Mouse (Mus musculus): ENCODE measurements at regions not wholly inside any gene's neighbourhood (a gene's known extent, or its start where the extent isn't known, plus 50 kb on each side); places are given as distances from the start of the nearest gene placed in this dataset.

DNA sequence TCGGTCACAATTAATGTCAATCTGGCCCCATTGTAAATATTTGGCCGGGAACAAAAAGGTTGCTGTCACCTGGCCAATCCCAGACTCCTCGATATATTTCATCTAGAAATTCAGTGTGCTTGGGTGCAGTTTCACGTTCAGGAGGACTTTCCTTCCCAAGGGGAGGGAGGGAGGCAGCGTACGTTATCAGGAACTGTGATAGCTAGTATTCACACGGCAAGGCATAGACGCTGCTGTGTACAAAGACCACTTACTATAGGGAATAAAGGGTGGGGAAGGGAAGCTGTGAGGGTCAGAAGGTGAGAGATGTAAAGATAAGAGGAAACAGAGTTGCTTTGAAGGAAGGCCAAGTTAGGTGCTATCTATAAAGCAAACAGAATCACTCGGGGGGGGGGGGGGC, 132.7 kb upstream of the Sox9 start:
- H3K9ac ChIP-seq (ENCODE audit: control insufficient read depth, low read depth, low read length, poor library complexity, severe bottlenecking) = no peak overlapping the region
- no peak for DNase-seq (ENCODE audit: low read depth, low spot score)
- H3K36me3 ChIP-seq (ENCODE audit: control insufficient read depth in 1 of 2, insufficient read depth in 2 of 2, low read length in 2 of 2) = no peaks in the 10 kb centered on the region
- H3K9me3 ChIP-seq (replicated peaks; ENCODE audit: insufficient read depth, low read length) = no peaks in the 10 kb centered on the region; the same call in 1 of the 2 replicates
- H3K27ac ChIP-seq (ENCODE audit: control insufficient read depth, low read depth, low read length) = no peak overlapping the region
- H3K79me2 ChIP-seq (ENCODE audit: control insufficient read depth, insufficient read depth, low read length, poor library complexity) = no peaks in the 10 kb centered on the region
- H3K27me3 ChIP-seq (ENCODE audit: control insufficient read depth in 1 of 2, insufficient read depth in 2 of 2, low read length in 2 of 2) = no peaks in the 10 kb centered on the region
- no peaks in the 10 kb centered on the region for H3K4me1 ChIP-seq (ENCODE audit: control insufficient read depth in 1 of 2, insufficient read depth in 2 of 2, low read length in 2 of 2)
- no peak for TF ChIP-seq RAD21 (IDR thresholded peaks at IDR 0.05; ENCODE audit: low read depth, low read length)
- TF ChIP-seq ZNF384 (IDR thresholded peaks at IDR 0.05; ENCODE audit: low read depth, low read length) = no peak
- TF ChIP-seq MXI1 (IDR thresholded peaks at IDR 0.05; ENCODE audit: low read depth, low read length) = no peak
- TF ChIP-seq MAFK (IDR thresholded peaks at IDR 0.05; ENCODE audit: borderline replicate concordance, low read depth, low read length) = no peak
- TF ChIP-seq ZMIZ1 (IDR thresholded peaks at IDR 0.05; ENCODE audit: low read depth, low read length) = no peak
- no peak for TF ChIP-seq NELFE (IDR thresholded peaks at IDR 0.05; ENCODE audit: low read depth, low read length)
- no peak for TF ChIP-seq POLR2AphosphoS5 (IDR thresholded peaks at IDR 0.05; ENCODE audit: borderline replicate concordance, low read depth, low read length)
- TF ChIP-seq MYC (IDR thresholded peaks at IDR 0.05; ENCODE audit: low read depth, low read length) = no peak
- no peak for TF ChIP-seq GATA1 (IDR thresholded peaks at IDR 0.05; ENCODE audit: low read depth, low read length)
- TF ChIP-seq MAZ (IDR thresholded peaks at IDR 0.05; ENCODE audit: low read depth, low read length) = no peak
- no peak for TF ChIP-seq SMC3 (IDR thresholded peaks at IDR 0.05; ENCODE audit: low read depth, low read length)
- TF ChIP-seq TCF12 (IDR thresholded peaks at IDR 0.05; ENCODE audit: low read depth, low read length) = no peak
- no peak for TF ChIP-seq E2F4 (IDR thresholded peaks at IDR 0.05; ENCODE audit: borderline replicate concordance, low read depth, low read length)
- TF ChIP-seq CTCF (IDR thresholded peaks at IDR 0.05 in 2 of 3, conservative IDR thresholded peaks at IDR 0.05 in 1 of 3; ENCODE audit: control insufficient read depth in 1 of 3, insufficient read depth in 1 of 3, low read depth in 2 of 3, low read length in 3 of 3, poor library complexity in 1 of 3, severe bottlenecking in 1 of 3) = no peak
- no peak for TF ChIP-seq JUND (IDR thresholded peaks at IDR 0.05; ENCODE audit: low read depth, low read length)
- no peak for TF ChIP-seq ZKSCAN1 (IDR thresholded peaks at IDR 0.05; ENCODE audit: low read depth, low read length)
- no peak for TF ChIP-seq RCOR1 (IDR thresholded peaks at IDR 0.05; ENCODE audit: low read depth, low read length)
- no peak for TF ChIP-seq CHD2 (IDR thresholded peaks at IDR 0.05; ENCODE audit: low read length)
- TF ChIP-seq CHD1 (IDR thresholded peaks at IDR 0.05; ENCODE audit: low read depth, low read length) = no peak
- no peak for TF ChIP-seq MAX (IDR thresholded peaks at IDR 0.05; ENCODE audit: low read length)
- H3K4me3 ChIP-seq (ENCODE audit: control insufficient read depth in 1 of 2, insufficient read depth in 1 of 2, low read depth in 2 of 2, low read length in 2 of 2) = no peak overlapping the region

- H3K36me3 ChIP-seq (ENCODE audit: control insufficient read depth in 1 of 2, insufficient read depth in 2 of 2, low read length in 2 of 2) = no peaks in the 10 kb centered on the region
- no peak for DNase-seq (ENCODE audit: low read depth, low spot score)
- TF ChIP-seq JUND (IDR thresholded peaks at IDR 0.05; ENCODE audit: low read depth, low read length) (no peak), CHD1 (IDR thresholded peaks at IDR 0.05; ENCODE audit: low read depth, low read length) (no peak), HCFC1 (IDR thresholded peaks at IDR 0.05; ENCODE audit: low read depth, low read length) (no peak), MYB (IDR thresholded peaks at IDR 0.05; ENCODE audit: low read depth, low read length) (no peak), MAFK (IDR thresholded peaks at IDR 0.05; ENCODE audit: borderline replicate concordance, low read depth, low read length) (no peak), MEF2A (IDR thresholded peaks at IDR 0.05; ENCODE audit: extremely low read depth, insufficient replicate concordance, low read depth, low read length, poor library complexity, severe bottlenecking) (no peak), GABPA (IDR thresholded peaks at IDR 0.05; ENCODE audit: low read depth, low read length) (no peak), SMC3 (IDR thresholded peaks at IDR 0.05; ENCODE audit: low read depth, low read length) (no peak), SIN3A (IDR thresholded peaks at IDR 0.05; ENCODE audit: low read length) (no peak), TCF12 (IDR thresholded peaks at IDR 0.05; ENCODE audit: low read depth, low read length) (no peak), ZNF384 (IDR thresholded peaks at IDR 0.05; ENCODE audit: low read depth, low read length) (no peak)
- H3K9ac ChIP-seq (ENCODE audit: control insufficient read depth, low read depth, low read length, poor library complexity, severe bottlenecking) = no peak overlapping the region
- H3K27ac ChIP-seq (ENCODE audit: control insufficient read depth, low read depth, low read length) = no peak overlapping the region
- H3K79me2 ChIP-seq (ENCODE audit: control insufficient read depth, insufficient read depth, low read length, poor library complexity) = no peaks in the 10 kb centered on the region
- H3K4me3 ChIP-seq (ENCODE audit: control insufficient read depth in 1 of 2, insufficient read depth in 1 of 2, low read depth in 2 of 2, low read length in 2 of 2) = no peak overlapping the region
- H3K4me1 ChIP-seq (ENCODE audit: control insufficient read depth in 1 of 2, insufficient read depth in 2 of 2, low read length in 2 of 2) = no peaks in the 10 kb centered on the region
- no peaks in the 10 kb centered on the region for H3K27me3 ChIP-seq (ENCODE audit: control insufficient read depth in 1 of 2, insufficient read depth in 2 of 2, low read length in 2 of 2)
- H3K9me3 ChIP-seq (replicated peaks; ENCODE audit: insufficient read depth, low read length) = no peaks in the 10 kb centered on the region
Observed at GRCm38 (mm10) chr11:112657410-112658159, 124.4 kb upstream of the Sox9 start.
